Mouse (Mus musculus) natural killer cell, adult 2 months (primary cell): ENCODE data around the gene Mgat3.

Source experiments
- DNase-seq, 2 experiments: peaks; one replicate each; pipeline ENCODE4 v3.0.0; 2022; ENCODE audit warnings: low spot score in 2 of 2

The Mgat3 gene

DNA sequence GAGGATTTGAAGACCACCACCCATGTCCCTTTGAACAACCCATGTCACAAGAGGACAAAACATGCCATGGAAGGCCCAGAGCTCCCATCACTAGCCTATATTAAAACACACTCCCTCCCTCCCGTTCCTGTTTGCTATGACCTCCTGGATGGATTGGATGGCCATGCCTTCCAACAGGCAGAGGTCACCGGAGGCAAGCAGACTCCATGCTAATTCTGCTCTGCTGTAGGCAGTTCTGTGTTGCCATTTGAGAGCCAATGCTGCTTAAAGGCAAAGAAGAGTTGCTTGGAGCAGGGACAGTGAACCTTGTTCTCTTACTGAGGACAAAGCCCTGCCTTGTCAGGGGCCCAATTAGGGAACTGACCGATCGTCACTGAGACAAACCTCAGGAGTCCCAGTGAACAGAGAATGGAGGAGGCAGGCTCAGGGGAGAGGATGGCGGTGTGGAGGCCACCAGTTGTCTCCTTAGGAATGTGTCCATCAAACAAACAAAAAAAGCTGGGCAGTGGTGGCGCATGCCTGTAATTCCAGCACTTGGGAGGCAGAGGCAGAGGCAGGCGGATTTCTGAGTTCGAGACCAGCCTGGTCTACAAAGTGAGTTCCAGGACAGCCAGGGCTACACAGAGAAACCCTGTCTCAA, 86.0 kb downstream of the Mgat3 start:
- DNase-seq, result no peak

- DNase-seq, result peak; percentile 68 to 77
These were observed 87.2 kb downstream of the Mgat3 start for GRCm38 (mm10) chr15:80260677-80261076.

DNA sequence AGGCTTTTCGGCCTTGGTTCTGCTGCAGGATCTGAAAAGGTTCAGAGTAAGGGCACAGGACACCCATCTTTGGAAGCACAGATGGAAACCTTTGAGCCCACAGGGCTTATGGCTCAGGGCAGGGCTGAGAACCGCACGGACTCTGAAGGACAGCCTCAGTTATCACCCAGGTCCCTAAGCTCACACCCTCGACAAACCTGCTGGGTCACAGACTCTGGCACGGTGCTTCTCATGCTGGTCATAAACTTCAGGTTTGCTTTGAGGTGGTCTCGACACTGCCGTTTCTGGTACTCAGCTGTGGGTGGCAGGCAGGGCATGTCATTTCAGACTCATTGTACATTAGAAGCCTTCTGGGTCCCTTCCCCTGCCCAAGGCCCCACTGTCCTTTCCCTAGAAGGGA, 87.6 kb downstream of the Mgat3 start:
- DNase-seq, result peak in 1 of 2 experiments; percentile 12

DNA sequence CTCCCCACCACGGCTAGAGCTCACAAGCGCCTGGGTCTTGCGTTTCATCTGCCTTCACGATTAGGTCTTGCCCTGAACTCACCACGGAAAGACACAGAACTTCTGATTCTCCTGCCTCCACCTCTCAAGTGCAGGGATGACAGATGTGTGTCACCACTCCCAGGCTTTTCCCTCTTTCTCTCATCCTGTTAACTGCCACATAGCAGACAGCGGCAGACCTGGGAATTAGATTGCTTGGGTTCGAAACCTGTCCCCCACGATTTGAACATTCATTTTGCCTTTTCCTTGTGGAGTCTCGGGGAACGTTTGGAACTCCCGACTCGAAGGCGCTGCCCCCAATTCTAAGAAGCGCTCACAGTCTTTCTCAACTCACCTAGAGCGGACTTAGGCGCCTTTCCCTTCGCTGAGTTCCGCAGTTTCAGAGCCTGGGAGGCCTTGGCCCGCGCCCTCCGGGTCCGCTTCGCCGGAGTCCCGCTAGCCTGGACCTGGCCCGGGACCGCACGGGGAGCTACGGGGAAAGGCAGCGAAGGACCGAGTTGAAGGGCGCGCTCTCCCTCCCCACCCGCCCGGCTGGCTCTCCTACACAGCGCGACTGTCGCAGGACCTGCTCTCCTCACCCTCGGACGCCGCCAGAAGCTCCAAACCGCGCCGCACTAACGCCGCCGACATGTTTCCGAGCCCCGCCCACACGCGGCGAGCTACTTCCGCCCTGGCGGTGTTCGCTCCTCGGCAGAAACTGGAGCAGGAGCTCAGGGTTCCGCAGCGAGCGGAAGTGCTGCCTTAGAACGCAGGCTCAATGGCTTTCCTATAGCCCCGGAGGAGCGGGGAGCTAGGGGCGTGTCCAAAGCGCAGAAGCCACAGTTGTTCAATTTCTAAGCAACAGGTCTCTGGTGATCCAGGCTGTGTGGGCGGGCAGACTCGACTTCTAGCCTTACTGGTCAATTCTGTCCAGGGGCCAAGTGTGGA, 90.4 kb downstream of the Mgat3 start, which contains the start of gene Rps19bp1:
Gene Rps19bp1, minus strand, starts transcription at position 706 of the 966 bp plus-strand sequence.
- DNase-seq, result peak; percentile 85 to 89
